Mouse (Mus musculus) kidney, postnatal 14 days (tissue): ENCODE data around the gene Chrd.

ENCODE experiments used
- DNase-seq: peaks from one replicate; pipeline ENCODE4 v3.0.0; 2022; ENCODE audit warnings: mixed read lengths

The Chrd gene

DNA sequence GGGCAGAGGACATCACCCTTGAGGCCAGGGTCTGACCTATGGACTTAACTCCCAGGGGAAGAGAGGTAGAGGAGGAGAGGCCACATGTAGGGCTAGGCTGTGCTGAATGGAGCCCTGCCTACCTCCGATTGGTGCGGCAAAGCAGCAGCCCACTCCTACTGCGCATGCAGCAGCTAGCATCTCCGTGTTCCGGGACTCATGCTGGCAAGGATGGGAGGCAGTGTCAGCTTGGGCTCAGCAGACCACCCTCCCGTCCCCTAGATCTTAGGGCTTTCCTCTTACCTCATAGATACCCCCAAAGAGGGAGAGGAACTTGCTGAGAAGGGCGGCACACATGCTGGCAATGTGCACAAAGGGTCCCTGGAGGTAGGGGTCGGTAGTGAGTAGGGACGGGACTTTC is 20.7 kb upstream of the Chrd start:
- DNase-seq = no peak

- no peak for DNase-seq
Observed at GRCm38 (mm10) chr16:20712889-20713288, 20.0 kb upstream of the Chrd start.

DNA sequence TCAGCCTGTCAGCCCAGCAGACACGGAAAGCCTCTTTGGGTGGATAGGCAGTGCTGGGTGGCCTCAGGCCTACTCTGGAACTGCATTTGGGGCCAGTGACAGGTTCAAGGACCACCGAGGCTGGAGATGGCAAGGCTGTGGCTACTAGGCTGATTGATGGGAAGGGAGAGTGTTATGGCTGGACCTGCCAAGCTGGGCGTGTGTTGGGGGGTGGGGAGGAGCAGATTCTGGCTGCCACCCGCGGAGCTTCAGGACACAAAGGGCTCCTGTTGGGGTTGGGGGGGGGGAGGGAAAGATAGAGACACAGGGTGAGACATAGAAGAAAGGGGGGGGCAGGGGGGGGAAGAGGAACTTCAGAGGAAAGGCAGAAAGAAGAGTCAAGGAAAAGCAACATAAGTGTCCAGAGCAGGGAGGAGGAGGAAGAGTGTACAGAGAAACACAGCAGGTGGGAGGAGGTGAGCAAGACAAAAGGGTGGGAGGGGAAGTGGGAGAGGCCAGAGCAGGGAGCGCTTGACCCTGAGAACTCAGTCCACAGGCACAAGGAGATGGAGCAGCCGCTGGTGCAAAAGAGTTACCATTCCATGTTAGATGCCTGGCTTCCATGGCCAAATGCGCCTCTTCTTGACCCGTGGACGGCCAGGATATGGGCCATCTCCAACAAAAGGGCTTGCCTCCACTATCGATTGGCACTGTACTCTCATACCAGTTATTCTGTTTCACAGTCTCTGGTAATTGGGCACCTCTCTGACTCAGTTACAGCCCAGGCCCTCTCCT is 18.4 kb upstream of the Chrd start:
- DNase-seq = no peak

- DNase-seq = no peak
Observed at GRCm38 (mm10) chr16:20715161-20715560, 17.8 kb upstream of the Chrd start.

- no peak for DNase-seq
Observed at GRCm38 (mm10) chr16:20715566-20715965, 17.4 kb upstream of the Chrd start.

- peak; percentile 90 for DNase-seq
Observed at GRCm38 (mm10) chr16:20715976-20716840, 16.7 kb upstream of the Chrd start.

- DNase-seq = no peak
Observed at GRCm38 (mm10) chr16:20716841-20717180, 16.1 kb upstream of the Chrd start.

DNA sequence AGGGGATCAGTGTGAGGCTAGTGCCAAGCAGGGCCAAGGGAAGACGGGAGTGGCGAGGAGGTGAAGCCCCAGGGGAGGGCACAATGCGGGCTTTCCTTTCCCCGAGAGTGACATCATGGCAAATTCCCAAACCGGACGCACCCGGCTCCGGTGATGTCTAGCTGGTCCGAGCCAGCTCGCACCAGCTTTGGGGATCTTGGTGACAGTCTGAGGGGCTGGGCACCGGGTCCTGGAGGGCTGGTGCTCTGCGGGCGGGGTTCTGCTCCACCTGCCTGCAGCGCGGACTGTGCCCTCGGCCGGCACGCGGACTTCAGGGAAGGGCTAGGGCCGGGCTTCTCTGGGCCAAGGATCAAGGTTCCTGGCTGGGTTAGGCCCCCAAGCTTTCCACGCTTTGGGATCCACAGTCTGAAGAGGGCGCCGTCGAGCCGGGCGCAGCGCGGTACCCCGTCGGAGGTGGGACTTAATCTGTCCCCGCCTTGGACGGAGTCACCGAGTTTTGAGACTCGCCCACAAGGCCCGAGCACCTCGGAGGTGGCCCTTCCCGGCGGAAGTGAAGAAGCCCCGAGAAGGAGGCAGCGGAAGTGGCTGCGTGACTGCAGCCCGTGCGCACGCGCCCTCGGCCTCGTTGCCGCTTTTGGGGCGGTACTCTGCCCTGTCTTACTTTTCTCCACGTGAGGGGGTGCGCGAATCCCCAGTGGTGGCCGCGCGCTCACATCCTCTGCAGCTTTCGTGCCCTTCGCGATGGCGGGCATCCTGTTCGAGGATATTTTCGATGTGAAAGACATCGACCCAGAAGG is 15.5 kb upstream of the Chrd start, which contains the start of the genes Polr2h and Clcn2:
Gene Polr2h (plus strand): TSS at position 485 of the 797 bp plus-strand sequence.
Gene Clcn2 (minus strand): TSS at position 566 of the 797 bp plus-strand sequence.
- DNase-seq = peak; percentile 98

GRCm38 (mm10) chr16:20717978-20718670 is 14.8 kb upstream of the Chrd start:
- no peak for DNase-seq

GRCm38 (mm10) chr16:20721808-20722207 is 11.1 kb upstream of the Chrd start:
- no peak for DNase-seq

DNA sequence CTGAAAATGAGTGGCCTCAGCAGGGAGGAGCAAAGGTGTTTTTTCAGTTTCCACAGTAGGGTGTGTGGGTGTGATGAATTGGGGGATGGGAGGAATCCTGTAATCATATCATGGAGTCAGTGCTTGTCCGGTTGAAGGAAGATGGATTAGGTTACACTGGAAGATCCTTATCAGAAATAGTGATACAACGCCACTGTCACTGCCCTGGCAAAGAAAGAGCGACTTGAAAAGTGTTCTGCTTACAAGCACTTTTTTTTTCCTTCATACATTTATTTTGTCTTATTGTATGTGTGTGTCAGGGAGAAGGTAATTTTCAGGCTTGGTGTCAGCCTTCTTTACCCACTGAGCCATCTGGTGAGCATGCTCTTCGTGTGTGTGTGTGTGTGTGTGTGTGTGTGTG is 10.2 kb upstream of the Chrd start:
- no peak for DNase-seq

GRCm38 (mm10) chr16:20723247-20723646 is 9.7 kb upstream of the Chrd start:
- no peak for DNase-seq

- peak; percentile 76 for DNase-seq
Observed at GRCm38 (mm10) chr16:20724338-20724748, 8.6 kb upstream of the Chrd start.

- DNase-seq = no peak
Observed at GRCm38 (mm10) chr16:20725321-20725720, 7.6 kb upstream of the Chrd start.

DNA sequence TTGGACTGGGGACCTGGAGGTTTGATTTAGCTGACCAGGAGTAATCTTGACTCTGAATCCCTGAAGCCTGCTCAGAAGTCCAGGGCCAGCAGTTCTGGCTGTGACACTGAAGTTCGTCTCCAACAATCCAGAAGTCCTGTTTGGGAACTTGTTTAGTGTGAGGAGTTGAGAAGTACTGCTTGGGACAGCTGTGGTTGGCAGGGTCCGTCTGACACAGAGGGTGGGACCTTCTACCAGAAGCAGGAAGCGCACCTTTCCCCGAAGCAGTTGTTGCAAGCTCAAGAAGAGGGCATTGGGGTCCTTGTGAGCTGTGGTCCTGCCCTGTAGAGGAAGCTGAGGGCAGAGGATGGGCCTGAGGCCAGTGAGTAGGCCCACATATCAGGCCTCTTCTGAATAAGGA is 7.2 kb upstream of the Chrd start:
- no peak for DNase-seq

- DNase-seq = no peak
Observed at GRCm38 (mm10) chr16:20726384-20726783, 6.5 kb upstream of the Chrd start.

DNA sequence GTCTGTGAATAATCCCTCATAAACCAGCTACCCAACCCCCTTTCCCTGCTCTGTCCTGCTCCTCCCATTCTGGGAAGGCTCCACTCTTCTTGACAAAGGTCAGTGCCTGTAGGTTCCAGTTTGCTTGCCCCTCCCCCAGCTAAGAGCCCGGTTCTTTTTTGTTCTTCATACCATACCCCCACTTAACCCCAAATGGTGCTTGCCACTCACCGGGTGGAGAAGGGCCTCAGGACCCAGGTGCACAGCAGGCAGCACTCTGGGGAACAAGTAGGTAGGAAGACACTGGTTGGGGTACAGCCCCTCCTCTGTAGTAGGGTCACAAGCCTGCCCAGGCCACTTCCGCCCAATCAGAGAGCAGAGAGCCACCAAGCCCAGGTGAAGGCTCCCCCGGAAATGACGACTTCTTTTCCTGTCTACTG is 2.6 kb upstream of the Chrd start:
- peak; percentile 59 for DNase-seq

DNA sequence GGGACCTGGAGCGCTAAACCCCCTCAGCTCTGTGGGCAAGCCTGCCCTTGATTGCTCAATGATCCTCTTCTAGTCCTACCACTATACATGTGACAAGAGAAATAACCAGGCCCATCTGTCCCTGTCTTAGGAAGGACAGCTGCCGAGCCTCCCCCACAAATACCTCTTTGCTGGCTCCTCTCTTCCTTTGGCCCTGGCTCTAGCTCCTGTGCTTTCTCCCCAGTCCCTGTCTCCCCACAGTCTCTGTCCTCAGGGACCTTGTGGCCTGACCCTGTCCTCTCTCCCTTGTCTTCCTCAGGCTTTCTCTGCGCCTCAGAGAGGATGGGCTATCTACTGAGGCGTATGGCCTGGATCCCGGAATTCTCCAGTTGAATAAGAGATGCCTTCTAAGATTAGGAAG is 1.2 kb upstream of the Chrd start:
- no peak for DNase-seq

DNA sequence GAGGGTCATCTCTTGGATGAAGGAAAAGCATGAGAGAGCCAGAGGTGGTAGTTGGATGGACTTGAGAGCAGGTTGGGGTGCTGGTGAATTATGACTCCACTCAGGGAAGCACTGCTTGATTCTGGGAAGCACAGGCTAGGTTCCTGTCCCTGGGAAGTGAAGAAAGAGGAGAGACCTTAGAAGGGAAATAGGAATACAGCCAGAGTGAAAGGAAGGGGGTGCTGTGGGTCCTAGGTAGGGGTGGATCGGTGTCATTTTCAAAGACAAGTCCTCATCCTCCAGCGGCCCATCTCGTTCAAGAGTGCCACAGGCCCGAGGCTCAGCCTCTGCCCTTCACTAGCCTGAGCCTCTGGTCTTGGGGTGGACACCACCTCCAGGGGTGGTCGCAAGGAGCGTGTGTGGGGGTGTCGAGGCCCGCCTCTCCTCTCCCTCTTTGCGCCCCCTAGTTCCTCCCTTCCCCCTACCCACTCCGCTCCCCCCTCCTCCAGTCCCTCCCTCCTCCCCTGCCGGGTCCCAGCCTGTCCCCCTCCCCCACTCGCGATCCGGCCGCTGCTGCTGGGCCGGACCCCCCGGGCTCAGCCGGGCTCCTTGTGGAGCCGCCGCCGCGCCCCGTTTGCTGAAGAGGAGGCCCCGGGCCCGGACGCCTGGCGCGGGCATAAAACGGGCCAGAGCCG is 539 bp upstream of the Chrd start:
- no peak for DNase-seq

DNA sequence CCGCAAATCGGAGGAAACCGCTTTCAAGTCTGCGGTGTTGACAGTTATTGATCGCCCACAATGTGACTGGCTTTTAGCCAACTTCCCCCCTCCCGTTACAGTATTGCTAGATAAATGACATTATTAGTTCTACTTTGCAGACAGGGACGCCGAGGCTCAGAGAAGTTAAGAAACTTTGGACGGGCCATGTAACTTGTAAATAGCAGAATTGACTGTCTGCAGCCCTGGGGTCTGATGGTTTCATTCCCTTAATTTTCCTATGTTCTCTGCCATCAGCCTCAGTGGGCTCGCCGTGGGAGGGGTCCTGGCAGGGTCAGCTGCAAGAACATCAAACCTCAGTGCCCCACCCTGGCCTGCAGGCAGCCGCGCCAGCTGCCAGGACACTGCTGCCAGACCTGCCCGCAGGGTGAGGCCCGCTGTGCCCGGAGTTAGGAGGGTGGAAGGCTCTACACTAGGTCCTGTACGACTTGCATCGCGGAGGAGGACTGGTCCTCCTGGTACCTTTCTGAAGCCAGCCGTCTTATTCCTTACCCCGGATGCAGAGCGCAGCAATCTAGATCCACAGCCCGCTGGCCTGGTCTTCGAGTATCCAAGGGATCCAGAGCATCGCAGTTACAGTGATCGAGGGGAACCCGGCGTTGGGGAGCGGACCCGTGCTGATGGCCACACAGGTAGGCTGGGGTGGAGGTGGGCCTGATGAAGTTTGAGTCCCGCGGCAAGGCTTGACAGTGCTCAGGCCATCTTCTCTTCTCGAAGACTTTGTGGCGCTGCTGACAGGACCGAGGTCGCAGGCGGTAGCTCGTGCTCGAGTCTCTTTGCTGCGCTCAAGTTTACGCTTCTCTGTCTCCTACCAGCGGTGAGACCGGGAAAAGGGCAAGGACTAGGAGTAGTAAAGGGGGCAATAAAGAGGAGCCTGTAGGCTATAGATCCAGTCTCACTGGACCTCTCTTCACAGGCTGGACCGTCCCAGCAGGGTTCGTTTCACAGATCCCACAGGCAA is 1.1 kb downstream of the Chrd start, which contains the start of gene Thpo:
Gene Thpo (minus strand): TSS at position 781 of the 1,000 bp plus-strand sequence.
- DNase-seq = no peak
